Mouse (Mus musculus) brain, embryonic 14.5 days (tissue): ENCODE results near the gene Klb.

Source experiments
- CTCF ChIP-seq: fragments of 200-500 bp; IDR thresholded peaks from 2 replicates; pipeline ENCODE4 v1.5.1; 2012; ENCODE audit warnings: inconsistent platforms, mild to moderate bottlenecking, moderate library complexity, borderline replicate concordance; ENCODE audit not compliant: insufficient read depth, insufficient read length; ENCODE audit errors: extremely low read depth
- POLR2A ChIP-seq: fragments of 200-500 bp; IDR thresholded peaks from 2 replicates; pipeline ENCODE4 v1.6.1; 2012; ENCODE audit warnings: mild to moderate bottlenecking, inconsistent platforms, borderline replicate concordance; ENCODE audit not compliant: poor library complexity, insufficient read depth, insufficient read length, severe bottlenecking; ENCODE audit errors: extremely low read depth

DNA sequence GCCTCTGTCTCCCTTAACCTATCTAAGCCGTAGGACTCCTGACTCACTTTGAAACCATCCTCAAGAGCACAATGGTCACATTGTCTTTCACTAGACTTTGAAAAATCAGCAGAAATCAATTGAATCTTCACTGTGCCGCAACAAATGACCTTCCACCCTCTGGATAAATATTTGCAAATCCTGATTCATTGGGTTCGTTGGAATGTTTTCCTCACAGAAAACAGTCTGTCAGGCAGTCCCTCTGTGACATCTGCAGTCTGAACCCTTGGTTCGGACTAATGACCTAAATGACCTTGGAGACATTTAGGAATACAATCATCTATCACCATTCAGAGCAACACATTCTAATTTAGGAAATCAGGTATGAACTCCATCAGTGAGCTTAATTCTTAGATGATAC is 7.9 kb upstream of the Klb start:
- TF ChIP-seq POLR2A, result no peak
- TF ChIP-seq CTCF, result no peak
